ENCODE assay signal across 24 mouse cellular contexts in genomic region chr9:77583302-77583701, GRCm38 (mm10). TPM values are rescaled to one million over a fixed set of nuclear protein-coding genes. Genes with fewer than 3 reads are reported as not detected.
"Had no signal": no experiment of that assay in that cellular context is flagged by ENCODE, and none has a peak within 500 bp of the region (broad histone marks: within the 10 kb centered on the region; RNA-seq: fewer than 3 reads in every experiment).

No protein-coding gene starts in this region.

- H3K4me3 ChIP-seq: gastrocnemius, adult 2 months; heart, adult 2 months; heart, embryonic 12.5 days; hindbrain, embryonic 10.5 days; hindbrain, embryonic 12.5 days; intestine, embryonic 15.5 days; layer of hippocampus, adult 2 months; left cerebral cortex, adult 2 months; limb, embryonic 13.5 days; limb, embryonic 15.5 days; liver, embryonic 12.5 days had no signal

- H3K36me3 ChIP-seq: heart, embryonic 12.5 days; hindbrain, embryonic 10.5 days; hindbrain, embryonic 12.5 days; intestine, embryonic 15.5 days; limb, embryonic 13.5 days; limb, embryonic 15.5 days; liver, embryonic 12.5 days had no signal

- DNase-seq: gastrocnemius, adult 2 months; gastrocnemius, postnatal 10 days; gastrocnemius, postnatal 25 days; heart, adult 2 months; heart, postnatal 10 days; heart, postnatal 4 days; kidney, adult 18-20 months; kidney, adult 8-10 months; kidney, postnatal 10 days; kidney, postnatal 25 days; kidney, postnatal 4 days; left cerebral cortex, postnatal 4 days had no signal

- H3K4me1 ChIP-seq: heart, embryonic 12.5 days; hindbrain, embryonic 12.5 days; intestine, embryonic 15.5 days; limb, embryonic 15.5 days; liver, embryonic 12.5 days had no signal

- H3K27me3 ChIP-seq: heart, embryonic 12.5 days; hindbrain, embryonic 12.5 days; intestine, embryonic 15.5 days; limb, embryonic 13.5 days; limb, embryonic 15.5 days had no signal

- H3K27ac ChIP-seq: gastrocnemius, adult 2 months; heart, adult 2 months; hindbrain, embryonic 10.5 days; hindbrain, embryonic 12.5 days; hindbrain, embryonic 14.5 days; intestine, embryonic 15.5 days; layer of hippocampus, adult 2 months; left cerebral cortex, adult 2 months; limb, embryonic 13.5 days; limb, embryonic 15.5 days; liver, embryonic 12.5 days had no signal

- H3K9me3 ChIP-seq: heart, embryonic 12.5 days; hindbrain, embryonic 10.5 days; hindbrain, embryonic 12.5 days; intestine, embryonic 15.5 days; limb, embryonic 13.5 days; limb, embryonic 15.5 days; liver, embryonic 12.5 days had no signal

RNA-seq across cellular contexts. Expression of gene Klhl31, which starts 53.0 kb away (rescaled TPM):
- polyA plus RNA-seq: intestine, postnatal 0 days; liver, adult 2 months had no signal
